Mouse (Mus musculus) ES-E14 (cell line): Measurements from ENCODE around the gene Rmnd5b. TPM values are rescaled to one million over a fixed set of nuclear protein-coding genes. Genes with fewer than 3 reads are reported as not detected.

Source experiments
- DNase-seq: peaks from one replicate; pipeline ENCODE4 v3.0.0-alpha.2; 2013; ENCODE audit warnings: low read depth, low spot score
- H3K27ac ChIP-seq: 2 replicates; pipeline ENCODE4 v1.5.1; 2012; ENCODE audit warnings: low read depth, mild to moderate bottlenecking, low read length, moderate library complexity, mixed read lengths; ENCODE audit not compliant: poor library complexity, insufficient read depth, severe bottlenecking
- H3K36me3 ChIP-seq: 2 replicates; pipeline ENCODE4 v1.6.1; 2012; ENCODE audit warnings: mild to moderate bottlenecking, low read length, moderate library complexity, mixed read lengths; ENCODE audit not compliant: control insufficient read depth, poor library complexity, insufficient read depth, severe bottlenecking
- H3K4me1 ChIP-seq, 2 experiments: fragments of 150-350 bp in 1 of 2; sonication (generic) in 1 of 2; 2 replicates each; pipeline ENCODE4 v1.6.1; 2012; ENCODE audit warnings: low read length in 2 of 2, mild to moderate bottlenecking in 1 of 2, mixed read lengths in 1 of 2; ENCODE audit not compliant: control insufficient read depth in 2 of 2, insufficient read depth in 2 of 2, poor library complexity in 1 of 2
- H3K4me3 ChIP-seq, 2 experiments: fragments of 150-350 bp in 1 of 2; sonication (generic) in 1 of 2; 2 replicates each; pipeline ENCODE4 v1.5.1; 2012; ENCODE audit warnings: low read length in 2 of 2, low read depth in 1 of 2, mild to moderate bottlenecking in 1 of 2, mixed read lengths in 1 of 2; ENCODE audit not compliant: insufficient read depth in 1 of 2, poor library complexity in 1 of 2, severe bottlenecking in 1 of 2
- H3K9ac ChIP-seq: 2 replicates; pipeline ENCODE4 v1.6.1; 2012; ENCODE audit warnings: low read depth, mild to moderate bottlenecking, low read length, mixed read lengths; ENCODE audit not compliant: poor library complexity, insufficient read depth, severe bottlenecking
- H3K9me3 ChIP-seq: fragments of 150-350 bp; sonication (generic); 2 replicates; pipeline ENCODE4 v1.6.1; 2012; ENCODE audit warnings: low read depth, mild to moderate bottlenecking, low read length; ENCODE audit not compliant: control insufficient read depth, insufficient read depth
- CHD2 ChIP-seq: IDR thresholded peaks from 2 replicates; pipeline ENCODE4 v1.6.1; 2014; ENCODE audit warnings: mild to moderate bottlenecking, low read depth, low read length, inconsistent platforms
- HCFC1 ChIP-seq: IDR thresholded peaks from 2 replicates; pipeline ENCODE4 v1.6.1; 2012; ENCODE audit warnings: low read length, inconsistent platforms, borderline replicate concordance; ENCODE audit not compliant: insufficient read depth
- MAFK ChIP-seq: IDR thresholded peaks from 2 replicates; pipeline ENCODE4 v1.6.1; 2014; ENCODE audit warnings: mild to moderate bottlenecking, low read depth, low read length, inconsistent platforms; ENCODE audit not compliant: insufficient read depth
- ZC3H11A ChIP-seq: IDR thresholded peaks from 2 replicates; pipeline ENCODE4 v1.6.1; 2012; ENCODE audit warnings: low read depth, mild to moderate bottlenecking, inconsistent platforms, low read length, borderline replicate concordance
- ZNF384 ChIP-seq: IDR thresholded peaks from 2 replicates; pipeline ENCODE4 v1.6.1; 2012; ENCODE audit warnings: low read depth, low read length, inconsistent platforms
- in situ Hi-C, 2 experiments: fragments of 600-800 bp; cut with MboI; formaldehyde crosslinking; loops; one replicate each; pipeline ENCODE4 v1.15.1; 2025; ENCODE audit warnings: low sequenced_read_pairs in 2 of 2, inconsistent platforms in 1 of 2; ENCODE audit not compliant: unreplicated experiment in 2 of 2
- total RNA-seq: library from RNA; depleted of rRNA; stranded (reverse); fragments of 300-350 nt; gene quantifications from 2 replicates; pipeline ENCODE4 v1.2.3, GENCODE M21; 2012

The Rmnd5b gene
- total RNA-seq, 1 experiment: 41.1 TPM

DNA sequence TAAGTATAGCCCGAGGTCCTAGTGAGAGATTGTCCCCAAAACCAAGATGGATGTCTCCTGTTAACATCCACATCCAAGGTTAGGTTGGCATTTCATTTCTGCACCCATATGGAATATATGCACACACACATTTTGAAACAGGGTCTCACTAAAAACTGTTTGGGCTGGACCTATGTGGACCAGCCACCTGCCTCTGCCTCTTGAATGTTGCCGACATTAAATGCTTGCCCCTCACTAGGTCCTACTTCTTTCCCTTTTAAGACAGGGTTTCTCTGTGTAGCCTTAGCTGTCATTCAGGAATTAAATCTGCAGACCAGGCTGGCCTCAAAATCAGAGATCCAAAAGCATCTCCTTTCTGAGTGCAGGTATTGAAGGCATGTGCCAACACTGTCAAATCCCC, 38.1 kb downstream of the Rmnd5b start:
- DNase-seq: no peak
- TF ChIP-seq CHD2: no peak; the same call in 1 of the 2 replicates

GRCm38 (mm10) chr11:51595459-51596083, 40.1 kb downstream of the Rmnd5b start:
- H3K4me1 ChIP-seq: peaks cover 0 to 2% of the 10 kb centered on the region in 2 experiments; a peak in 2 of 4 replicates
- no peak overlapping the region for H3K4me3 ChIP-seq
- no peak overlapping the region for H3K27ac ChIP-seq
- in situ Hi-C loops: no loop called here
- DNase-seq: no peak
- peaks cover 62% of the 10 kb centered on the region for H3K36me3 ChIP-seq
- 0 out of 2 replicates have a peak, but pooled peaks have one; percentile 5 for TF ChIP-seq CHD2
- TF ChIP-seq ZNF384: no peak
- no peaks in the 10 kb centered on the region for H3K9me3 ChIP-seq
- no peak overlapping the region for H3K9ac ChIP-seq

More for the DNA sequence above, 38.1 kb downstream of the Rmnd5b start:
- Histone ChIP-seq H3K4me3 (no peak overlapping the region), H3K36me3 (peaks cover 70% of the 10 kb centered on the region), H3K9ac (no peak overlapping the region), H3K27ac (no peak overlapping the region), H3K9me3 (no peaks in the 10 kb centered on the region), H3K4me1 (peaks cover 0 to 3% of the 10 kb centered on the region in 2 experiments; a peak in 2 of 4 replicates)
- in situ Hi-C loops: no loop called here

DNA sequence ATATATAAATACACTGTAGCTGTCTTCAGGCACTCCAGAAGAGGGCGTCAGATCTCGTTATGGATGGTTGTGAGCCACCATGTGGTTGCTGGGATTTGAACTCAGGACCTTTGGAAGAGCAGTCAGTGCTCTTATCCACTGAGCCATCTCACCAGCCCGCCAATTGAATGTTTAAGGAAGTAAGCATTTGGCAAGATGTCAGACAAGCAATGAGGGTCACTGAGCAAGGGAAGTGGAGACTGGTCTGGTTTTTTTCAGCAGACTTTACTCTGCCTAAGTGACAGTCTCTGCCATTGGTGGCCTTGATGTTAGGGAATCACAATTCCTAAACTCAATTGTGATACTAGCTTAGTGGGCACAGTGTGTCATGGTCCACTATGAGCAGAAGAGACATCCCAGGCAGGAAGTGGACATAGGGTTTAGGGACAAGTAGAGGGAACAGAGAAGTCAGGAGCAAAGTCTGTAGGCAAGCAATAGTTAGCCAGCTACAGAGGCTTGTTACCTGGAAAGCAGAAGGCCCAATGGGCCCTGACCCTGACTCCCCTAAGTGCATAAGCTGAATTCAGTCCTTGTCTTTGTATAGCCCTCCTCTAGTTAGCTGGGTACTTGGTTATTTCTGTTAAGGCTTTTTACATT, 40.9 kb downstream of the Rmnd5b start:
- in situ Hi-C loops: no loop called here
- DNase-seq: no peak
- TF ChIP-seq CHD2 (no peak), MAFK (no peak), ZC3H11A (no peak), HCFC1 (no peak)
- H3K27ac ChIP-seq: no peak overlapping the region
- no peak overlapping the region for H3K9ac ChIP-seq
- peaks cover 0 to 2% of the 10 kb centered on the region in 2 experiments; a peak in 2 of 4 replicates for H3K4me1 ChIP-seq
- no peak overlapping the region for H3K4me3 ChIP-seq
- no peaks in the 10 kb centered on the region for H3K9me3 ChIP-seq
- peaks cover 55% of the 10 kb centered on the region for H3K36me3 ChIP-seq

DNA sequence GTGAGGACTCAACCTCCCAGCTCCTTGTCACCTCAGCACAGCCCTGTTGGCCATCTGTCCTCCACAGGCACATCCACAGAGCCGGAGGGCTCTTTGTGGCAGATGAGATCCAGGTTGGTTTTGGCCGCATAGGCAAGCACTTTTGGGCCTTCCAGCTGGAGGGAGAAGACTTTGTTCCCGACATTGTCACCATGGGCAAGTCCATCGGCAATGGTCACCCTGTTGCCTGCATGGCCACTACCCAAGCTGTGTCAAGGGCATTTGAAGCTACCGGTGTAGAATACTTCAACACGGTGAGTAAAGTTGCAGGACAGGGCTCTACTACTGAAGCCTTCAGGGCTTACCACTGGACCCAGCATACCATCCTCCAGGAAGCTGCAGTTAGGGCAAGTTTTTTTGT, 41.8 kb downstream of the Rmnd5b start:
- in situ Hi-C loops: no loop called here
- Histone ChIP-seq H3K4me1 (peaks cover 0 to 2% of the 10 kb centered on the region in 2 experiments; a peak in 2 of 4 replicates), H3K9ac (no peak overlapping the region), H3K27ac (no peak overlapping the region), H3K4me3 (no peak overlapping the region), H3K9me3 (no peaks in the 10 kb centered on the region), H3K36me3 (peaks cover 45% of the 10 kb centered on the region)
- TF ChIP-seq MAFK (no peak), HCFC1 (no peak), ZNF384 (no peak), ZC3H11A (no peak), CHD2 (no peak)
- DNase-seq: no peak

DNA sequence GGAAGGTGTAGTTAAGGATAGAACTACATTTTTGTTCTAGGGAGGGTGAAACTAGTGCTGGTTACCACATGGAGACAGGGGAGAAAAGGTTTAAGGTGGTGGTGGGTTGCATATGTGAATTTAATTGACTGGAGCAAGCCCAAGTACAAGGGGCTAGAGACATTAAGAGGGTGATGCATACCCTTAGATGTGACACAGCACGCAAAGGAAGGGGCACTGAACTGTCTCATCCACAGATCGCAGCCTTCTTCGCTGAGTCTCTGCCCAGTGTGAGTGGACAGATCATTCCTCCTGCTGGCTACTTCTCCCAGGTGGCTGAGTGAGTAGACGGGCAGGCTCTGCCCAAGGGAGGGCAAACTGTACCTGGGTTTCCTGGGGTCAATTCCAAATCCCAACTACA, 42.3 kb downstream of the Rmnd5b start:
- no peak for DNase-seq
- H3K9me3 ChIP-seq: no peaks in the 10 kb centered on the region
- H3K36me3 ChIP-seq: peaks cover 41% of the 10 kb centered on the region
- no peak overlapping the region for H3K9ac ChIP-seq
- H3K27ac ChIP-seq: no peak overlapping the region
- in situ Hi-C loops: no loop called here
- H3K4me3 ChIP-seq: no peak overlapping the region
- TF ChIP-seq MAFK: no peak
- TF ChIP-seq ZNF384: no peak
- no peak for TF ChIP-seq ZC3H11A
- no peak for TF ChIP-seq CHD2
- TF ChIP-seq HCFC1: no peak
- peaks cover 0 to 2% of the 10 kb centered on the region in 2 experiments; a peak in 2 of 4 replicates for H3K4me1 ChIP-seq
